ENCODE assay signal across 13 mouse cellular contexts in genomic region chr16:74648384-74648783, GRCm38 (mm10).
DNase-seq lines count a peak whose midpoint lies in the region; ATAC-seq and TF ChIP-seq lines count a peak whose summit lies in the region.
"Had no signal": no experiment of that assay in that cellular context is flagged by ENCODE, and none has a peak within 500 bp of the region (broad histone marks: within the 10 kb centered on the region; RNA-seq: fewer than 3 reads in every experiment).

No protein-coding gene starts in this region.

- TF ChIP-seq EP300 in stomach, postnatal 0 days (optimal IDR thresholded peaks at IDR 0.05): no peak

- no peak overlapping the region for H3K4me2 ChIP-seq in lung, embryonic 14.5 days
- H3K4me2 ChIP-seq in stomach, postnatal 0 days (replicated peaks; ENCODE audit: low read depth): no peak overlapping the region
- H3K4me2 ChIP-seq: heart, embryonic 12.5 days; hindbrain, embryonic 13.5 days; midbrain, embryonic 12.5 days; neural tube, embryonic 13.5 days had no signal

- H3K4me3 ChIP-seq in lung, embryonic 14.5 days (ENCODE audit: low read depth, low read length): no peak overlapping the region
- H3K4me3 ChIP-seq in stomach, postnatal 0 days (ENCODE audit: low read depth, low read length): no peak overlapping the region
- H3K4me3 ChIP-seq: embryonic facial prominence, embryonic 10.5 days; heart, embryonic 12.5 days; hindbrain, embryonic 13.5 days; midbrain, embryonic 12.5 days; neural tube, embryonic 13.5 days had no signal

- ATAC-seq in lung, embryonic 14.5 days (ENCODE audit: insufficient read depth): no peak
- no peak for ATAC-seq in stomach, postnatal 0 days (ENCODE audit: low FRiP score, low TSS enrichment)

- no peaks in the 10 kb centered on the region for H3K4me1 ChIP-seq in lung, embryonic 14.5 days (ENCODE audit: insufficient read depth)
- H3K4me1 ChIP-seq in stomach, postnatal 0 days (replicated peaks; ENCODE audit: control insufficient read depth, insufficient read depth): no peaks in the 10 kb centered on the region
- H3K4me1 ChIP-seq: embryonic facial prominence, embryonic 10.5 days; heart, embryonic 12.5 days had no signal

- no peaks in the 10 kb centered on the region for H3K9me3 ChIP-seq in lung, embryonic 14.5 days (ENCODE audit: low read depth, low read length)
- no peaks in the 10 kb centered on the region for H3K9me3 ChIP-seq in stomach, postnatal 0 days (ENCODE audit: control insufficient read depth, low read length)
- H3K9me3 ChIP-seq: embryonic facial prominence, embryonic 10.5 days; heart, embryonic 12.5 days; hindbrain, embryonic 13.5 days; midbrain, embryonic 12.5 days; neural tube, embryonic 13.5 days had no signal

- H3K9ac ChIP-seq in lung, embryonic 14.5 days: no peak overlapping the region
- H3K9ac ChIP-seq in stomach, postnatal 0 days (ENCODE audit: low read length): no peak overlapping the region
- H3K9ac ChIP-seq: heart, embryonic 12.5 days; hindbrain, embryonic 13.5 days; midbrain, embryonic 12.5 days; neural tube, embryonic 13.5 days had no signal

- no peaks in the 10 kb centered on the region for H3K36me3 ChIP-seq in lung, embryonic 14.5 days (ENCODE audit: insufficient read depth)
- H3K36me3 ChIP-seq in stomach, postnatal 0 days (ENCODE audit: control insufficient read depth, insufficient read depth, low read length): no peaks in the 10 kb centered on the region
- H3K36me3 ChIP-seq: embryonic facial prominence, embryonic 10.5 days; heart, embryonic 12.5 days; hindbrain, embryonic 13.5 days; midbrain, embryonic 12.5 days; neural tube, embryonic 13.5 days had no signal

- H3K27me3 ChIP-seq in lung, embryonic 14.5 days (ENCODE audit: insufficient read depth, low read length): no peaks in the 10 kb centered on the region
- no peaks in the 10 kb centered on the region for H3K27me3 ChIP-seq in stomach, postnatal 0 days (ENCODE audit: control insufficient read depth, insufficient read depth, low read length)
- H3K27me3 ChIP-seq: heart, embryonic 12.5 days; hindbrain, embryonic 13.5 days; midbrain, embryonic 12.5 days; neural tube, embryonic 13.5 days had no signal

- no peak overlapping the region for H3K27ac ChIP-seq in lung, embryonic 14.5 days (ENCODE audit: low read depth)
- H3K27ac ChIP-seq in stomach, postnatal 0 days (replicated peaks): no peak overlapping the region
- H3K27ac ChIP-seq: embryonic facial prominence, embryonic 10.5 days; hindbrain, embryonic 13.5 days; midbrain, embryonic 12.5 days; neural tube, embryonic 13.5 days had no signal

- peak; percentile 11; the same call in 1 of the 2 replicates for TF ChIP-seq CTCF in lung, embryonic 14.5 days (IDR thresholded peaks at IDR 0.05; ENCODE audit: low read depth)
- TF ChIP-seq CTCF in stomach, postnatal 0 days (IDR thresholded peaks at IDR 0.05; ENCODE audit: low read depth): peak; percentile 38

- peak; percentile 8 for DNase-seq in heart, postnatal 4 days
- no peak for DNase-seq in heart, adult 18-20 months
- peak; percentile 18 for DNase-seq in lung, embryonic 14.5 days
- DNase-seq in lung, postnatal 4 days: no peak
- peak; percentile 11 for DNase-seq in R1 (ENCODE audit: low read depth, low spot score)
- DNase-seq in stomach, postnatal 0 days (ENCODE audit: low spot score): no peak
- DNase-seq in thymus, postnatal 25 days: no peak
- DNase-seq: thymus, postnatal 14 days had no signal

Comparison
In these comparisons a context has a peak if more than half of its experiments do, and no peak if none do; other contexts are left out.
1. DNase-seq: peak in heart, postnatal 4 days (single experiment), lung, embryonic 14.5 days (single experiment) and R1 (single experiment); none in heart, adult 18-20 months (0 of 2), lung, postnatal 4 days (0 of 2), stomach, postnatal 0 days (single experiment) and thymus, postnatal 25 days (single experiment).